In genomic region chr14:32015131-32015770, GRCm38 (mm10) we compare ENCODE assay signal across 9 mouse cellular contexts. TPM values are rescaled to one million over a fixed set of nuclear protein-coding genes. Genes with fewer than 3 reads are reported as not detected.
A peak's percentile ranks its signal among the peaks of the same experiment; 100 is the strongest.
DNase-seq lines count a peak whose midpoint lies in the region; ATAC-seq lines count a peak whose summit lies in the region.
"Had no signal": no experiment of that assay in that cellular context is flagged by ENCODE, and none has a peak within 500 bp of the region (broad histone marks: within the 10 kb centered on the region; RNA-seq: fewer than 3 reads in every experiment).

No protein-coding gene starts in this region.

- no peak overlapping the region for H3K9ac ChIP-seq in hindbrain, embryonic 16.5 days (ENCODE audit: low read depth, low read length)
- no peak overlapping the region for H3K9ac ChIP-seq in hindbrain, embryonic 14.5 days
- no peak overlapping the region for H3K9ac ChIP-seq in lung, embryonic 15.5 days
- H3K9ac ChIP-seq: liver, embryonic 15.5 days had no signal

- no peak for ATAC-seq in hindbrain, embryonic 16.5 days
- no peak for ATAC-seq in hindbrain, embryonic 14.5 days (ENCODE audit: low FRiP score)
- ATAC-seq in lung, embryonic 15.5 days (ENCODE audit: borderline replicate concordance, extremely low read depth, low FRiP score, low TSS enrichment): peak; percentile 37; the same call in 1 of the 2 replicates
- ATAC-seq in megakaryocyte progenitor cell, adult 5-6 weeks (replicated peaks; ENCODE audit: poor library complexity): no peak
- no peak for ATAC-seq in megakaryocyte, adult 5-6 weeks (ENCODE audit: poor library complexity, severe bottlenecking)

- no peaks in the 10 kb centered on the region for H3K27me3 ChIP-seq in hindbrain, embryonic 16.5 days (replicated peaks; ENCODE audit: control insufficient read depth, insufficient read depth, low read length)
- no peaks in the 10 kb centered on the region for H3K27me3 ChIP-seq in hindbrain, embryonic 14.5 days (ENCODE audit: control insufficient read depth, insufficient read depth, low read length)
- no peaks in the 10 kb centered on the region for H3K27me3 ChIP-seq in lung, embryonic 15.5 days
- H3K27me3 ChIP-seq: liver, embryonic 15.5 days had no signal

- H3K9me3 ChIP-seq in hindbrain, embryonic 16.5 days (ENCODE audit: control insufficient read depth, low read length): no peaks in the 10 kb centered on the region
- no peaks in the 10 kb centered on the region for H3K9me3 ChIP-seq in hindbrain, embryonic 14.5 days (ENCODE audit: control insufficient read depth, low read length)
- H3K9me3 ChIP-seq in lung, embryonic 15.5 days: no peaks in the 10 kb centered on the region
- H3K9me3 ChIP-seq: liver, embryonic 15.5 days had no signal

- WGBS in hindbrain, embryonic 16.5 days: 80% methylated on average over 7 of the region's 7 CpGs
- 89% methylated on average over 7 of the region's 7 CpGs for WGBS in hindbrain, embryonic 14.5 days
- 74% methylated on average over 7 of the region's 7 CpGs for WGBS in lung, embryonic 15.5 days

- no peak overlapping the region for H3K4me2 ChIP-seq in hindbrain, embryonic 16.5 days (ENCODE audit: low read length)
- H3K4me2 ChIP-seq in hindbrain, embryonic 14.5 days (replicated peaks): no peak overlapping the region
- no peak overlapping the region for H3K4me2 ChIP-seq in lung, embryonic 15.5 days
- H3K4me2 ChIP-seq: liver, embryonic 15.5 days had no signal

- no peak overlapping the region for H3K4me3 ChIP-seq in hindbrain, embryonic 16.5 days (ENCODE audit: low read length)
- H3K4me3 ChIP-seq in hindbrain, embryonic 14.5 days (replicated peaks; ENCODE audit: low read length): no peak overlapping the region
- H3K4me3 ChIP-seq in lung, embryonic 15.5 days: no peak overlapping the region
- H3K4me3 ChIP-seq: liver, embryonic 15.5 days had no signal

- no peaks in the 10 kb centered on the region for H3K36me3 ChIP-seq in hindbrain, embryonic 16.5 days (ENCODE audit: control insufficient read depth, insufficient read depth, low read length)
- H3K36me3 ChIP-seq in hindbrain, embryonic 14.5 days (replicated peaks; ENCODE audit: control insufficient read depth, insufficient read depth): no peaks in the 10 kb centered on the region
- H3K36me3 ChIP-seq in lung, embryonic 15.5 days: no peaks in the 10 kb centered on the region
- H3K36me3 ChIP-seq: liver, embryonic 15.5 days had no signal

- H3K4me1 ChIP-seq in hindbrain, embryonic 16.5 days (ENCODE audit: control insufficient read depth, insufficient read depth, low read depth, low read length): peaks cover 12% of the 10 kb centered on the region
- H3K4me1 ChIP-seq in hindbrain, embryonic 14.5 days (replicated peaks; ENCODE audit: control insufficient read depth, insufficient read depth, low read length): peaks cover 15% of the 10 kb centered on the region
- peaks cover 33% of the 10 kb centered on the region for H3K4me1 ChIP-seq in lung, embryonic 15.5 days

- 0 out of 2 replicates have a peak overlapping the region, but pooled peaks have one; percentile 14 for H3K27ac ChIP-seq in hindbrain, embryonic 16.5 days (ENCODE audit: low read depth, low read length)
- no peak overlapping the region for H3K27ac ChIP-seq in hindbrain, embryonic 14.5 days
- H3K27ac ChIP-seq in lung, embryonic 15.5 days: peak overlapping the region; percentile 70
- H3K27ac ChIP-seq: liver, embryonic 15.5 days had no signal

- DNase-seq in hindbrain, embryonic 14.5 days (ENCODE audit: low spot score): no peak
- peak; percentile 80 for DNase-seq in 3134 (ENCODE audit: extremely low read depth, insufficient read length, low spot score)
- peak; percentile 39 for DNase-seq in MN1 (ENCODE audit: low spot score)
- DNase-seq: thymus, postnatal 4 days had no signal

RNA-seq across cellular contexts. Expression of gene Galnt15, which starts 13.5 kb away (rescaled TPM):
- 1.1 and 1.4 TPM in 2 replicates for polyA plus RNA-seq in hindbrain, embryonic 16.5 days (2015; fragmentation: Nextera tagmentation; extraction: Ambion mirVana)
- 0.47 and 0.51 TPM in 2 replicates for polyA plus RNA-seq in hindbrain, embryonic 14.5 days (2014; fragmentation: Nextera tagmentation; extraction: Ambion mirVana)
- 0.10 and 0.16 TPM in 2 replicates for polyA plus RNA-seq in lung, embryonic 15.5 days (2015; fragmentation: Nextera tagmentation; extraction: Ambion mirVana)
- not detected in 2 replicates for total RNA-seq in megakaryocyte progenitor cell, adult 5-6 weeks (2015)
- not detected in 2 replicates for total RNA-seq in megakaryocyte progenitor cell, adult 5-6 weeks (2017)
- not detected in 2 replicates for total RNA-seq in megakaryocyte, adult 5-6 weeks (2015)
- not detected in 2 replicates for total RNA-seq in megakaryocyte, adult 5-6 weeks (2017)
- polyA plus RNA-seq: liver, embryonic 15.5 days had no signal
